Mouse (Mus musculus) T-helper 17 cell (primary cell): Measurements from ENCODE around the gene Lrrc36.

Source experiments
- in situ Hi-C, 2 experiments: fragments of 300-600 bp; cut with MboI, MseI; formaldehyde crosslinking; loops; 1 replicate in 1 of 2; 2 replicates in 1 of 2; pipeline ENCODE4 v1.15.1; 2025; ENCODE audit warnings: high pct_unique_total_duplicates in 2 of 2

Lrrc36 gene

DNA sequence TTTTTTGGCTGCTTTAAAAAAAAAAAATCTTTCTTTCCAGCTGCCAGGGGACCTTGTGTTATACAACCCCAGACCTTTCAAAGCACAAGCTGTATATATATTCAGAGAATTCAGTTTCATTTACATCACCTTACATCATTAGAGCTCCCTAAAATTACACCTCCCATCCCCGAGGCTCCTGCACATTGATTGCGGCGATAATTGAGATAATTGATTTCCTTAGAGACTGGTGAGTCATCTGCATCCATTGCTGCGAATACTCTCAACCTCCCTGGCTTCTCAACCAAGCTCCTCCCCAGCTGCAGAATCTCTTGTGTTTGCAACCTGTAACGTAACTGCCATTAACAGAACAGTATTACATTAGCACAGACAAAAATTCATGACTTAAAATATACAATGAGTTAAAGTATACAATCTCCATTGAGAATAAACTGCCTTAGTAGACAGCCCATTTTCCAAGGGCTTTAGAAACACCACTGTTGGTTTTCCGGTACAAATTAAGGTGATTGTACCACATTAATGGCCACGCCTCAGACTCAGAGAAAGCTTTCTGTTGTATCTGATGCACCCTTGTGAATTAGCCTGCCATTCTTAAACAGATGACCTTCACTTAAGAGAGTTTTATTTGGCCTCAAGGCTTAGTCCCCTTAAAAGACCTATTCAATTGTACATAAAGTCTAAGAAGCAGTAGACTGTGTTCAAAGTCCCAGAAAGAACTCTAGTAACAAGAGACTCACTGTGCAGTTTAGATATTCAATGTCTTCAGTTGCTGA is 18.6 kb downstream of the Lrrc36 start:
- in situ Hi-C loops, result no loop called here

DNA sequence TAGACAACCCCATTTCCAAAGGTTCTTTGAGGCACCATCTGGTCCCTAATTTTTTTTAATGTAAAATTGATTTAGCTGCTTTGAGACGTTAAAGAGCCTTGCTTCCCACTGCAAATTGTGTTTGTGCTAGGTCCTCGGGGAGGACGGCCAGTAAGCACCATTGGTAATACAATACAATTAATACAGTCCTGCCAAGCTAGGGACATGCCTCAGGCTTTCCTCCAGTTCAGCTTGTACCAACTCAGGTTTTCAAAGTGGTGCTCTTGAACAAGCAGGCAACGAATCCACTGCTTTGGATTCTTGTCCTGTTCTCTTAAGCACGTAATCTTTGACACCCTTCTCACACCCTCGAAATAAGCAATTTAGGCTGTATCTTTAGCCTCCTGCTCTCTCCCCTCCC is 19.6 kb downstream of the Lrrc36 start:
- in situ Hi-C loops, result no loop called here

DNA sequence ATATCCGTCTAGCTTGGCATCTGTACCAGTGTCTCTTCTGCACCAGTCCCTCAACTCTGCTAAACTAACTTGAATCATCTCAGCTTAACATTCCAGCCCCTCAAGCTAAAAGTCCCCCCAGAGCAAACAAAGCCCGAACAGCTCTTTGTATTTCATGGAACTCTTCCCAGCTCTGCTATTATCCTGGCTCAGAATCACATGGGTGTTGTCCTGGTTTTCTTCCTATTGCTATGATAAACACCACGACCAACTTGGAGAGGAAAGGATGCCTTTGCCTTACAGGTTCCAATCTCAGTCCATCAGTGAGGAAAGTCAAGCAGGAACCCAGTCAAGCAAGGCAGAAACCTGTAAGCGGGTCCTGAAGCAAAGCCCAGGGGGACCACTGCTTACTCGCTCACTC is 20.1 kb downstream of the Lrrc36 start:
- in situ Hi-C loops, result no loop called here

DNA sequence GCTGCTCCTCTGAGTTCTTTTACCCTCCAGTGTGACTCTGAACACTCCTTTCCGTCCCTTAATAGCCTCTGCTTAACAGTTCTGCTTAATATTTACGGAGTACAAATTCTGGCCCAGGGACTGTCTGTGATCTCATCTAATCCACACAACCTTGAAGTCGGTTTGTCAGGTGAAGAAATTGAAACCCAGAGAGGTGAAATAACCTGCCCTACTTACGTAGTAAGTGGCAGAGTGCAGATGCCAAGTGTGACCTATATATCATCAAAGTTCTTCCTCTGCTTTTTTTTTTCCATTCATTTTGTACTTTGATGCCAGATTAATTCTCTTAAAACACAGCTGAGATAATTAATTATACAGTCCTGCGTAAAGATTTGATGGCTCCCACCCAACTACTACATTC is 20.8 kb downstream of the Lrrc36 start:
- in situ Hi-C loops, result no loop called here

DNA sequence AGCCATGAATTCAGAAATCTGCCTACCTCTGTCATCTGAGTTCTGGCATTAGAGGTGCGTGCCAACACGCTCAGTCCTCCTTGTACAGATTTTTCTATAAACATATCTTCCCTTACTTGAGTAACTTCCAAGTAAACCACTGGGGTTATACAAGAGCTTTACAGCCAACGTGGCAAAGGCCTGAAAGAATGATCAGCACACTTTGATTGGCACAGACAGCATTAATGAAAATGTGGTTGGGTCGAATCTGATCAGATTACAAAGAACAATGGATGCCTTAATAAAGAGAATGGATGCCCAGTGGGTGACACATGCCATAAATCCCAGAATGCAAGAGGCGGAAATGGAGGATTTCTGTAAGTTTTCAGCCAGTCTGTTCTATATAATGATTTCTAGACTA is 22.8 kb downstream of the Lrrc36 start:
- in situ Hi-C loops, result no loop called here

DNA sequence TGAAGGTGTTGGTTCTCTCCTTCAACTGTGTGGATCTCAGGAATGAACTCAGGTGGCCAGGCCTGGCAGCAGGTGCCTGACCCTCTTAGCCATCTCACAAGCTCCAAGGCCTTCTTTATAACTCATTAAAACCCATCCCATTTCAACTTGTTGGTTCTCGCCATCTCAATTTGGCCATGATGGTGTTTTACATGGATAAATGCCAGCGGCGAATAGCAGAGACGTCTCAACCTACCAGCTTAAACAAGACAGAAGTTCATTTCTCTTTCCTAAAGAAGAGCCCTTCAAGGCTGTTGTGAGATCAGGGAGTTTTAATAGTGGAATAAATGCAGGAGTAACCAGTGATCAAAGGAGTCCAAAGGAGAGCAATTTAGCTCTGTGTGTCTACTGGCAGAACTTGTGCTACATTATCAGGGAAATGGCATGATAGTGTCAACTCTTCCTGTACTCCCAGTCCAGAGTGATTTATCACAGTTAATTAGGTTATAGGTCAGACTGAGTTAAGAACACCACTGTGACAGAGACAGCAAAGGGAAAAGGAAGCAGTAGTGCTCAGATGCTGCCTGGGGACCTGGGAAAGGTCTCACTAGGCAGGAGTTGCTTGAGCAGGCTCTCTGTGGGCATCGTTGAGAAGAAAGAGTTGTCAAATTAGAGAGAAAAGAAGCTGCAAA is 23.8 kb downstream of the Lrrc36 start:
- in situ Hi-C loops, result no loop called here

DNA sequence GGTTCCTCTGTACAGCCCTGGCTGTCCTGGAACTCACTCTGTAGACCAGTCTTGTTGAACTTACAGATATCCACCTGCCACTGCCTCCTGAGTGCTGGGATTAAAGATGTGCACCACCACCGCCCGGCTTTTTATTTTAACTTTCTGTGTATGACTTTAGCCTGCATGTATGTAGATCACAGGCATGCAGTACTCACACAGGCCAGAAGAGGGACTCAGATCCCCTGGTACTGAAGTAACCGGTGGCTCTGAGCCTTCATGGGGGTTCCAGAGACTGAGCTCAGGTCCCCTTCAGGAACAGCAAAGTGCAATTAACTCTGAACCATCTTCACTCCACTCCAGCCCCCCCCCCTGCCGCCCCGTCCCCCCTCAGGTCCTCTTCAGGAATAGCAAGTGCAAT is 25.5 kb downstream of the Lrrc36 start:
- in situ Hi-C loops, result no loop called here

DNA sequence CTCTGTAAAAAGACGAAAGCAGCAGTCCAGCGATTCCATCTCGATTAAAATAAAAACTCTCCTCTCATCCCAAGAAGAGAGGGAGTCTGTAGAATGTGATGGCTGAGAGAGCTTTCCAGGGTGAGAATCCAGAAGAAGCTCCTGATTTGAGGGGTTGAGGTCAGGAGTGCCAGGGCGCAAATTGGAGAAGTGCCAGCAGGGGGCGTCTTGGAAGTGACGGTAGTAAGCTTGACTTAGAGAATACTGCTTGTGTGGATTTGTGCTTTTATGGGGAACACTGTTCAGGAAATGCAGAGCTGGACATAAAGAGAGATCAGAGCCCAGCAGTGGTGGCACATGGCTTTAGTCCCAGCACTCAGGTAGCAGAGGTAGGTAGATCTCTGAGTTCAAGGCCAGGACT is 28.1 kb downstream of the Lrrc36 start:
- in situ Hi-C loops, result no loop called here

DNA sequence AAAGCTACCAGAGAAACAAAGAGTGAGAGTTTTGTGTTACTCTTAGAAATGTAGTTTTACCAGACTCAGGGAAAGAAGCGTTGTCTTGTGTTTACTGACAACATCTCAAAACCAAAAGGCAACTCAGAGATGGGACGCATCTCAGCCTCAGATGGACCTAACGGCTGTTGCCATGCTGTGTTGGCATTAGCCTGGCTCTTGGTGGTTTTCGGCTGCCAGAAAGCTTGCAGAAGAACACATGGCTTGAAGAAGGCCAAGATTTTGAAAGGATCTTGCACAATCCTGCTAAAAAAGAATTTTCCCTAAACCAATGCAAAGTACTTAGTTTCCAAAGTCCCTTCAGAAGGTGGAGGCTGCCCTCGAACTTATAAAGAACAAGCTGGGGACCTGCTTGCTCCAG is 29.3 kb downstream of the Lrrc36 start:
- in situ Hi-C loops, result no loop called here

DNA sequence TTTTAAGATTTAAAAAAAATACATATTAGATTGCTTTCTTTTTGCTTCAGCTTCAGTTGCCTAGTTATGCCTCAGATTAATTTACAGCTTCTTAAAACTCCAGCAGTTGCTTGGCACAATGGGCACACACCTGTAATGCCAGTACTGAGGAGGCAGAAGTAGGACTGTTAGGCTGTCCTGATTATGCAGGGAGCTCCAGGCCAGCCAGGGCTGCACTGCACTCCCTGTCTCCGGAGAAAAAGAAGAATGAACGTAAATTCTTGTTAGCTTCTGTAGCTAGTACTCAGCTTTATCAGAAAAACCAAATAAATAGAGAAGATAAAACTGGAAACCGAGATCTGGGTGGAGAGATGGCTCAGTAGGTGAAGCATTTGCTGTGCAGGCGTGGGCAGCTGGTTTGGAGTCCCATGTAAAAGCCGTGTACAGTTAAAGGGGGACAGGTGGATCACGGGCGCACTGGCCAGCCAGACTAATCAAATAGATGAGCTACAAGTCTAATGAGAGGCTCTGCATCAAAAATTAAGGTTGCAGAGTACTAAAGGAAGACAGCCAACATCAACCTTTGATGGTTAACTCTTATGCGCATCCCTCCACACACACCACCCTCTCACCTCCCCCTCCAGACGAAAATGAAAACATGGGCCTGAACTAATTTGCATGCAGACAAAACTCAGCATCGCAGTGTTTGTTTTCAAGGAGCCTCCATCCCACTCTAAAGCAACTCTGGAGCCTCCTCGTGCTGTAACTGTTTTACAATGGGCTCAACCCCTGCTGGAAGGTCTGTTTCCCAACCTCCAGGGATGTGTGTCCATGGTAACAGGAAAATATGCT is 32.1 kb downstream of the Lrrc36 start:
- in situ Hi-C loops, result no loop called here

DNA sequence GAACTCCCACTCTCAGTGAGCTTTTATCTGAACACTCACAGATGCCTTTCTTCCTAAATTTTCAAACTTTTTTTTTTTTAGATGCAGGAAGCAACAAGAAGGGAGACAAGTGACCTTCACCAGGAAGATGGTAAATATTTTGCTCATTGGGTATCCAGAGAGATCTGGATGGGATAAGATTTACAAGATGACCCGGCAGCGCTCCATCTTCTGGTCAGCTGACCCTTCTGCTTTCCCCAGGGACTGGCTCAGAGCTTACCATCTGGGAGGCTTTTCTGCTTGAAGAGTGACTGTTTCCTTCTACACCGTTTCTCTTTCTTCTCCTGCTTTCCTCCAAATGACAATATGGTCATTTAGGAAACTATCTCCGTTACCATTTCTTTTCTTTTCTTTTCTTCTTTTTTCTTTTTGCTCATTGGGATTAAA is 32.8 kb downstream of the Lrrc36 start:
- in situ Hi-C loops, result no loop called here

DNA sequence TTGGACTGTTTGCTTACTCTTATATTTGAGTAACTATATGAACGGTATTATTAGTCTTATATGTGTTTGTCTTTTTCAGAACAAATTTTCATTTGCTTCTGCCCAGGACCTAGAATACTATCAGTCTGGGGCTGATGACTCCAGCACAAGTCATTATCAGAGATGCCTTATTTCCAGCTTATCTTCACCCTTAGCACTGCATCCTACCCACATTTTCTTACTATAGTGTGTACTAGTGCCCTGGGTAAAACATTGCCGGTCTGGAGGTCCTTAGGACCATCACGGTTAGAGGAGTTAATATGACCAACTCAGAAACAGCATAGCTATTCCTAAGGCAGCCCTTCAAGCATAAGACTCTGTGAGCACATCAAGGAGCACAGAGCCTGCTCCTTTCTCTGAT is 34.8 kb downstream of the Lrrc36 start:
- in situ Hi-C loops, result no loop called here

DNA sequence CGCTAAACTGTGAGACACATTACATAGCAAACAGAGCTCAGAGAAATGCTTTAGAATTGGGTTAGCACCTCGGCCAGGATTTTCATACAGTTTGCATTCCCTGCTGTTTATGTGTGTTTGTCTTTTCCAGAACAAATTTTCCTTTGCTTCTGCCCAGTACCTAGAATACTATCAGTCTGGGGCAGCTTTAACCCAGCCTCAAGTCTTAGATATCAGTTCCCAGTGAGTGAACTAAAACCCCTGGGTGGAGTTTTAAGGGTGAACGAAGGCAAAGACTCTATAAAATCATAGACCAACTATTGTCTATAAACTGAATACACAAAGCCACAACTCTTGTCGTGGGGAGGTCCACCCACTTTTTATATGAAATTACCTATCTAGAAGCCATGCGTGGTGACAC is 35.2 kb downstream of the Lrrc36 start:
- in situ Hi-C loops, result no loop called here

DNA sequence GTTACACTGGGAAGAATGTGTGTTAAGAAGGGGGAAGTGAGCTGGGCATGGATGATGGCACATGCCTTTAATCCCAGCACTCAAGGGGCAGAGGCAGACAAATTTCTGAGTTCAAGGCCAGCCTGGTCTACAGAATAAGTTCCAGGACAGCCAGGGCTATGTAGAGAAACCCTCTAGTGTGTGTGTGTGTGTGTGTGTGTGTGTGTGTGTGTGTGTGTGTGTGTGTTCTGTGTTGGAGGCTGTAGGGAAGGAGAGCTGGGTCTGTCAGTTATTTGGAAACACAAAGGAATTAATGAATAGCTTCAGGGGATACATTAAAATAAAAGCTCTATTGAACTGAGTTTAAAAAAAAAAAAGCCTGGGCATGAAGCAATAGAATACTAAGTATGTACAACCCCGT is 37.6 kb downstream of the Lrrc36 start:
- in situ Hi-C loops, result loop anchor here in 1 of 2 experiments (5.0 kb wide), 1 partner anchor 74 kb away; no protein-coding TSS in a partner anchor

DNA sequence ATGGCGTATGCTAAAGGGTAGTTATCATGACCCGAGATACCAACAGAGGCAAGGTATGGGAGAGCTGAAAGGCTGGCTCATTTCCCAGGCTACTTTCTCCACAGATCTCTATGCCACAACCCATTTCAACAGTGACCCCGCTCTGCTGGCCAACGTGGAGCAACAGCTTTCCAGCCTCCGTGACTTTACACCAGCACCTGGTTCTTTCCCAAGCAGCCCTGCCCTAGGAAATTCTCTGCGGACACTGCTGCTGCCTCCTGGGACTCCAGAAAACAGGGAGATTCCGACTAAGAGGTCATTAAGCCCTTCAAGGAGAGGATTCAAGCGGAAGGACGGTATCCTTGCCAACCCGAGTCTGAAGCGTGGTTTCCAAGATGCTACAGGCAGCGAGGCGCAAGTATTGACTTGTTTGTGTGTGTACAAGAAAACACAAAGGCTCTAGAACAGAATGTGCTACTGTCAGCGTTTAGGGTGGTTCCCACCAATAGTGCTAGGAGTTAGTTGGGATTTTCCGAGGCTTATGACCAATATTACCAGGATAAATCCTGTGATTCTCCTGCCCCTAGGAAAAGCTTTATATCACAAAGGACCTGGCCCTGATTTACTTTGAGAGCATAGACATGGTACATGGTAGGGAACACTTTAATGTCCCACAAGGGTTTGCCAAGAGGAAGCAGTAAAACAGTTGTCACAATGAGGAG is 38.7 kb downstream of the Lrrc36 start:
- in situ Hi-C loops, result loop anchor here in 1 of 2 experiments (5.0 kb wide), 1 partner anchor 75 kb away; no protein-coding TSS in a partner anchor

DNA sequence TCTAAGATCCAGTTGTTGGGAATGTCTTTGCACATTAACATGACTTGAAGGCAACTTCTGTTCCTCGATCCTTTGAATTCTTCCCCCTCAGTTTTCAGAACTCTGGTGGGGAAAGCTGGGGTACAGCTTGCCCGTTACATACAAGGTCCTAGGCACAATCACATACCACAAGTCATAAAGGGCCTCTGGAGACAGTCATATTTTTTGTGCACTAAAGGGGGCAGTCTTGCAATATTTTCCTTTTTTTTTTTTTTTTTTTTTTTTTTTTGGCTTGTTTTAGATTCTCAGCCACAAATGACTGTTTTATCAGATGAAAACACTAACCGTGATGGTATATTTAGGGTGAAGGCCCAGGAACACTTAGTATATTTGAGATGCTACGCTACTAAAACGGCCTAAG is 39.9 kb downstream of the Lrrc36 start:
- in situ Hi-C loops, result loop anchor here in 1 of 2 experiments (5.0 kb wide), 1 partner anchor 76 kb away; no protein-coding TSS in a partner anchor

DNA sequence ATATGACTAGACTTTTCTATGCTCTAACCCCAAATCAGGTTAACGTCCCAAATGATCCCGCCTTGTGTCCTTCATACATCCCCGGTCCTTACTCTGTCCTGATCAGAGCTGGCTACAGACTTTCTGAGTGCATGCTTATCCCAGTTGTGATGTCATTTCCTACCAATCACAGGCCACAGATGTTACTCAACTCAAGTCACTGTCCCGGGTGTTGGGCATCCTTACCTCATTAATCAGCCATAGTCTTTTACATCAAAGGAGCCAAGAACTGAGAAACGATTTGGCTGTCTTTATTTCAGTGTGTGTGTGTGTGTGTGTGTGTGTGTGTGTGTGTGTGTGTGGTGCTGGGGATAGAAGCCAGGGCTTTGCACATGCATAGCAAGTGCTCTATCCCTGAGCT is 40.7 kb downstream of the Lrrc36 start:
- in situ Hi-C loops, result loop anchor here in 1 of 2 experiments (5.0 kb wide), 1 partner anchor 77 kb away; no protein-coding TSS in a partner anchor

DNA sequence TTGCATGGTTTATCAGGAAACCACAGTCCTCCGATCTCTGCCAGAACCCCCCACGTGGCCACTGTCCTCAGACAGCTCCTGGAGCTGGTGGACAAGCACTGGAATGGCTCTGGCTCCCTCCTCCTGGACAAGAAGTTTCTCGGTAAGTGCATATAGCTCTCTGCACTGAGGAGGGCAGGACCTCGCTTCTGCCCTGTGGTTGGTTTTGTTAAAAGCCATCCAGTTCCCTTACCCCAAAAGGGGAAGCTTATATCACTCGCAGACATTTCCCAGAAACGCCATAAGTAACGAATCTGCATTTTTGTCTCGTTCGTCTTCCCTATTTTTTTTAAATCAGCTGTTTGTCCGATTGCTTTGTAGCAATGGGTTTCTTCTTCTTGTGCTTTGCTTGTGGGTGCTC is 41.8 kb downstream of the Lrrc36 start:
- in situ Hi-C loops, result no loop called here

DNA sequence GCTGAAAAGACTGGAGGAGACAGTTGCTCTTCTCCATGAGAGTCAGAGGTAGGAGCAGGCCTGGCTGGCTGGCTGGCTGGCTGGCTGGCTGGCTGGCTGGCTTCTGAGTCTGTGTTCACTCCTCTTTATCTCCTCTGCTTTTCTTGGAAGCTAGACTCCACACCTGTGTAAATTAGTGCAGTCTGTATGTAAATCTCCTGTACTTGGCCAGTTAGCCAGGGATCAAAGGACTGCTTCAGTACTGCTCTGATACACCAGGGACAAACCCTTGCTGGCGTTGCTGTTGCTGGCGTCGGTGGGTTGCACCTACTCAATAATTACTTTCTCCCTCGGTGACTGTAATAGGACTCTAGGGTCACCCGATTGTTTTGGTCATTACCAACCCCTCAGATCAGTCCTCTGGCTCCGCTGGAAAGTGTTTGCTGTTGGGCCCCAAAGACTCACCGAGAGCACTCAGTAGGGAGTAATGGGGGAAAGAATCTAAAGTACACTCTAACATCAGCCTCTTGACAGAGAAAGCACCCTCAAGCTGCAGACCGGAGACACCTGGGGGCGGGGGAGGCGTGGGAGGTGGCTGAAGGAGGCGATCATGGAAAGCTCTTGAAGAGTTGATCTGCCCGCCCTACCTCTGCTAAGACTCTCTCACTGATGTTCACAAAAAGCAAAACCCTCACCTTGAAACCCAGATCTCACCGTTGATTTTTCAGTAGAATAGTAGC is 47.9 kb downstream of the Lrrc36 start:
- in situ Hi-C loops, result no loop called here

DNA sequence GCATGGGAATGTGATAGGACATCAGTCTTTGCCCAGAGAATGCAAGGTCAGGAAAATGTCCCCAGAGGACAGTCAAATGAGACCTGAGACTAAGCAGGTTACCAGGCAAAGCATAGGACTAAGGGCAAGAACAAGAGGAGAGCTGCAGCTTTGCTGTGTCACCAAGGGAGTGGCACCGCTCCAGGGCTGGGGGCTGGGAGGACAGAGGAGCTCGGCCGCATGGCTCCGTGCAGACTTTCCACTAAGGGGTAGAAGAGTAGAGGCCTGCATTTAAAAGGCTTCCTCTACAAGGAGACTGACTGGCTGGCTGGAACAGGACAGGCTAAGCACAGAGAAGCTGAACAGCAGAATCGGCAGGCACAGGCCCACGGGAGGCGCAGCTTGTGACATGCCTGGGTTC is 51.2 kb downstream of the Lrrc36 start:
- in situ Hi-C loops, result no loop called here

DNA sequence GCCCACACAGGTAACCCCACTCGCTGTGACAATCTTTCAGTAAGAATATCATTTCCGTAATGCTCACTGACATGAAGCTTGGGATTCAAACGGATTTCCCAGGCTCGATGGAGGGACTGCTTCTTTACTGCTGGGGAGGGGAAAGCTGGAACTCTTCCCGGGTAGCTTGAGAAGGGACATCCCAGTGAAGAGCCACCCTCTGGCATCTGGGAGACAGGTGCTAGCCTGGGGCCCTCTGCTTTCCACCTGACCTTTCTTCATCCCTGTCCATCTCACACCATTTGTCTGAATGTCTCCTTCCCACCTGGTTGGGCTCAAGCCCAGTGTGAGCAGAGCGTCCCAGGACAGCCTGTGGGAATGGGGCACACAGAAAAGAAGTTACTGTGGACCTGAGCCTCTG is 52.9 kb downstream of the Lrrc36 start:
- in situ Hi-C loops, result no loop called here
